Mouse (Mus musculus): ENCODE measurements around the gene Mast1. TPM values are rescaled to one million over a fixed set of nuclear protein-coding genes. Genes with fewer than 3 reads are reported as not detected.

Gene Mast1
- polyA plus RNA-seq, 1 experiment from 2014 or later, result 59.1 TPM

DNA sequence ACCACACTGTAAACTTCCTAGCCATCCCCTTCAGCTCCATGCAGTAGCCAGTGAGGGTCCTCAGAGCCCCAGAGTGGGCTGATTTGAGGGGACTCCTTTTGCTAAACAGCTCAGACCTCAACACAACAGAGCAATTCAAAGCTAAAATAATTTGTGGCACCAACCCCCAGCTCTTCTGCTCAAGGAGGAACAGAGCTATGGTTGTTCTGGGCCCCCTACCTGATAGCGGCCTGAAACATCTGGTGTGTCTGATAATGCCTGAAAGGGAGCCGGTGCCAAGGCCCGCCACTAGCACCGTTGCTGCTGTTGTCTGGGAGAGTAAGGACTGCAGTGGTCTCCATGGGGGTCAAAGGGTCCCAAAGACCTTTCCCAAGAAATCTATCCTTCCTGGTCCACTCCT, 36.1 kb downstream of the Mast1 start:
- Histone ChIP-seq H3K4me1 (replicated peaks) (peaks cover 14% of the 10 kb centered on the region), H3K9me3 (no peaks in the 10 kb centered on the region), H3K4me3 (no peak overlapping the region), H3K27ac (no peak overlapping the region), H3K36me3 (no peaks in the 10 kb centered on the region), H3K4me2 (no peak overlapping the region), H3K9ac (no peak overlapping the region), H3K27me3 (peaks cover 56% of the 10 kb centered on the region)
- 67% methylated on average over 4 of the region's 4 CpGs for WGBS
- no peak for ATAC-seq (ENCODE audit: low FRiP score)

DNA sequence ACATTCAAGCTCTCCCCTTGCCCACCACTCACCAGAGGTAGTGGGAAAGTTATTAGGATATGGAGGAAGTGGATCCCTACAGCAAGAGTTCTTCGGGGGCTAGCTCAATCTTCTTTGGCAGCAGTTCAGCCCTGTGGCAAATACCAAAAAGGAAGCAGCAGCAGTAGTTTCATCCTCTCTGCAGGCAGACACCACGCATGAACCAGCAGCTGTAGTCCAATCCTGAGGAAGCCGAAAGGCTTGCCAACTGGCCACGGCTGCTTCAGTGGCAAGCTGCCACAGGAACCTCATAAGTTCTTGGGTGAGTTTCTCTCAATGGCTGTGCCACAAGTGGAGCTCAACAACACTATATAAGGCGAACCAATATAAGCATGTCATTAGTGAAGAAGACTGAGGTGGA, 41.2 kb downstream of the Mast1 start:
- WGBS, result 85% methylated on average over 5 of the region's 5 CpGs
- Histone ChIP-seq H3K4me2 (no peak overlapping the region), H3K27ac (no peak overlapping the region), H3K4me1 (replicated peaks) (peaks cover 21% of the 10 kb centered on the region), H3K36me3 (peaks cover 2% of the 10 kb centered on the region; the same call in 1 of the 2 replicates), H3K4me3 (no peak overlapping the region), H3K9ac (no peak overlapping the region), H3K9me3 (no peaks in the 10 kb centered on the region), H3K27me3 (peaks cover 18% of the 10 kb centered on the region; the same call in 1 of the 2 replicates)
- no peak for ATAC-seq (ENCODE audit: low FRiP score)

DNA sequence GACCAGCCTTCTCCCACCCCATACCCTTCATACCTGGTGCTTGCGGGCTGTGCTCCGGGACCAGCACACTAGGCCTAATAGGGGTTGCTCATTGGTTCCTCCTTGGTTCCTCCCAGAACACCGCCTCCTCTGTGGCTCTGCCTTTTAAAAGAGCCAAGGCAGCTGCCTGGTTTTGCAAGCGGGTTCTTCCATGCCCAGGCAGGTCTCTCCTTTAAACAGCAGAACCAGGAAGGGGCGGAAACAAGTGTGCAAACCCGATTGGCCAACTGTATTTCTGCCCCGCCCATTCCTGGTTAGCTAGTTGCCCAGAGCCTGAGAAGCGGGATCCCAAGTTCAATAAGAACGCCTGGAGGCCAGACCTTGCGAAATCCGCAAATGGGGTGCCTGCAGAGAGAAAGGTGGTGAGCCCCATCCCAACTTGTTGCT, 43.4 kb downstream of the Mast1 start, which contains the start of gene Gcdh:
Gcdh (minus strand) TSS at position 213 of the 426 bp plus-strand sequence.
- peaks cover 18% of the 10 kb centered on the region for H3K36me3 ChIP-seq
- peaks cover 21% of the 10 kb centered on the region for H3K4me1 ChIP-seq (replicated peaks)
- H3K4me2 ChIP-seq, result peak within 1 kb of the TSS; percentile 86
- under 1% methylated on average over 11 of the region's 11 CpGs for WGBS
- H3K27ac ChIP-seq, result peak within 1 kb of the TSS; percentile 70; the same call in 1 of the 2 replicates
- no peaks in the 10 kb centered on the region for H3K27me3 ChIP-seq
- no peaks in the 10 kb centered on the region for H3K9me3 ChIP-seq
- H3K4me3 ChIP-seq, result peak within 1 kb of the TSS; percentile 77
- peak; percentile 99 for ATAC-seq (ENCODE audit: low FRiP score)
- peak within 1 kb of the TSS; percentile 84 for H3K9ac ChIP-seq

DNA sequence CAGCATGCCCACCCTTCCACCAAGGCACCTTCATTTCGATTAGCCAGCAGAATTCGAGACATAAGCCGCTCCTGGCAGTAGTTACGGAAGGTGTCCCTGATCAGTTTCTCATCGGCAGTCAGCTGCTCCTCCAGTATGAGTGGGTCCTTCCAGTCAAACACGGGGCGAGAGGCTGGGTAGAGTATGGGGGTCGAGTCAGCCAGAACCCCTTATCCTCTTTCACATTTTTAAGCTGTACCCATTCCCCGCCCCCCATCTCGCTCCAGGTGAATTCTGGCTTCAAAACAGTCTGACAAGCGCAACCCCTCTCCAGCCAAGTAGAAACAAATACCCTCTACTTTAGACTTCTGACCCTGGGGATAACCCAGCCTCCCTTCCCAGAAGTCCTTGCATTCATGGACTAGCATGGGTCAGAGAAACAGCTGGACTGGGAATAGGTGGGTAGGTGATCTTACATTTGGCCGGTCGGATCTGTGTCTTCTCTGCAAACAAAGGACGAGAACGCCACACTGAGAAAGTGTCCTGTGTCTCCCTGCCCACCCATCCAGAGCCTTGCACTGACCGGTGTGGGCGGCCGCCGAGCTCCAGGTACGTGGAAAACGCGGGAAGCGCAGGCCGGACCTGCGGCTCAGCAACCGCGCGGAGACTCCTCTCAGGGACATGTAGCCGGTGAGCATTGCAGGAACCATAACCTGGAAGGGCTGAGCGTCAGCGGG, 44.0 kb downstream of the Mast1 start:
- no peaks in the 10 kb centered on the region for H3K9me3 ChIP-seq
- peaks cover 21% of the 10 kb centered on the region for H3K4me1 ChIP-seq (replicated peaks)
- H3K27ac ChIP-seq, result peak overlapping the region; percentile 70; the same call in 1 of the 2 replicates
- H3K9ac ChIP-seq, result peak overlapping the region; percentile 84
- H3K36me3 ChIP-seq, result peaks cover 24% of the 10 kb centered on the region
- 13% methylated on average over 31 of the region's 31 CpGs for WGBS
- H3K27me3 ChIP-seq, result no peaks in the 10 kb centered on the region
- H3K4me3 ChIP-seq, result peak overlapping the region; percentile 77
- ATAC-seq (ENCODE audit: low FRiP score), result peak; percentile 72
- H3K4me2 ChIP-seq, result peak overlapping the region; percentile 86

DNA sequence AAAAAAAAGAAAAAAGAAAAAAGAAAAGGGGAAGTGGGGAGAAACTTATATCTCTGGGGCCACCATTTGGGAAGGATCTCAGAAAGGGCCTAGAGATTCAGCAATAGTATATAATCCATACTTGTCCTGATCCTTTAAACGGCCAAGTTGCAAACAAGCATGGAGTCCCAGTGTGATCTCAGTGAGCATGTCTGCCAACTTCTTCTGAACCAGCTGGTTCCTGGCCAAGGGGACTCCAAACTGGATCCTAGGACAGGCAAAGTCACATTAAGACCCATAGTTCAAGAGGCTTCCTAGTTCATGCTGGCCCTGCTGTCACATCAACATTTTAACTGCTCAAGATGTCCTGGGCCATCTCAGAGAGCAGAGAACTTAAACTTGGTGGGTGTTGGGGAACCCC, 48.0 kb downstream of the Mast1 start:
- no peaks in the 10 kb centered on the region for H3K9me3 ChIP-seq
- H3K4me3 ChIP-seq, result no peak overlapping the region
- 93% methylated on average over 1 of the region's 1 CpGs for WGBS
- peaks cover 16% of the 10 kb centered on the region for H3K4me1 ChIP-seq (replicated peaks)
- ATAC-seq (ENCODE audit: low FRiP score), result no peak
- no peak overlapping the region for H3K27ac ChIP-seq
- peaks cover 56% of the 10 kb centered on the region for H3K36me3 ChIP-seq
- no peaks in the 10 kb centered on the region for H3K27me3 ChIP-seq
- no peak overlapping the region for H3K4me2 ChIP-seq
- H3K9ac ChIP-seq, result no peak overlapping the region

DNA sequence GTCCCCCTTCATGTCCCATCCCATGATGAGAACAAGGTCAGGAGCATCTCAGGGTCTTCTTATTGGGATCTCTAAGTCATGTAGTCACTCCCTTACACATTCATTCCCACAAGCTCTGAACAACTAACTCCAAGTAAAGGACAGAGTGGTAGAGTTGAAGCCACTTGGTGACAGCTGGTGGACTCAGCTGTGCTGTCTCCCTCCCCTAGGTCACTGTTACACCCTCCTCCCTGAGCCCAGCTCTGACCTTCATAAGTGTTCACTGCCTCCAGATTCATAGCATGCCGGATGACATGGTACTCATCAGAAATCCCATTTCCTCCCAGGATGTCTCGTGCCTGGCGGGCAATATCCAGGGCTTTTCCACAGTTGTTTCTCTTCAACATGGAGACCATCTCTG, 48.9 kb downstream of the Mast1 start:
- no peak overlapping the region for H3K9ac ChIP-seq
- H3K27ac ChIP-seq, result no peak overlapping the region
- peaks cover 12% of the 10 kb centered on the region for H3K4me1 ChIP-seq (replicated peaks)
- ATAC-seq (ENCODE audit: low FRiP score), result no peak
- no peaks in the 10 kb centered on the region for H3K9me3 ChIP-seq
- no peak overlapping the region for H3K4me2 ChIP-seq
- no peaks in the 10 kb centered on the region for H3K27me3 ChIP-seq
- H3K36me3 ChIP-seq, result peaks cover 56% of the 10 kb centered on the region
- H3K4me3 ChIP-seq, result no peak overlapping the region
- WGBS, result 99% methylated on average over 3 of the region's 3 CpGs

DNA sequence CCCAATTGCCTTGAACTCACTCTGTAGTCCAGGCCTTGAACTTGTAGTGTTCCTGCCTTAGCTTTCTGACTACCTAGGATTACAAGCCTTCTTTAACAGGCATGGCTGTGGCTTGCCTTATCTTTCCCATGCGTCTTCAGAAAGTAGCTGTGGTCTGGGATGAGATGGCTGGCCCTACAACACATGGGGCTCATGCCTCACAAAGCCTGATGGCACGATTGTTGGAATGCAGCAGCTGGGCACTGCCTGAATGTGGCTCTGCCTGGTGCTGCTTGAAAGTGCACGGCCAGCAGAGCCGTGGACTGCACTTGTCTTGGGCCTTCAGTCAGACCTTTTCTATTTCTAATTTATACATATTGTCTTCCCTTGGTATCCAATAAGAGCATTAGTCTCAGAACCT, 52.4 kb downstream of the Mast1 start:
- H3K27me3 ChIP-seq, result no peaks in the 10 kb centered on the region
- no peak for ATAC-seq (ENCODE audit: low FRiP score)
- WGBS, result 90% methylated on average over 4 of the region's 4 CpGs
- peaks cover 45% of the 10 kb centered on the region for H3K36me3 ChIP-seq
- no peak overlapping the region for H3K4me3 ChIP-seq
- no peaks in the 10 kb centered on the region for H3K4me1 ChIP-seq (replicated peaks)
- H3K27ac ChIP-seq, result no peak overlapping the region
- no peaks in the 10 kb centered on the region for H3K9me3 ChIP-seq
- no peak overlapping the region for H3K4me2 ChIP-seq
- no peak overlapping the region for H3K9ac ChIP-seq

DNA sequence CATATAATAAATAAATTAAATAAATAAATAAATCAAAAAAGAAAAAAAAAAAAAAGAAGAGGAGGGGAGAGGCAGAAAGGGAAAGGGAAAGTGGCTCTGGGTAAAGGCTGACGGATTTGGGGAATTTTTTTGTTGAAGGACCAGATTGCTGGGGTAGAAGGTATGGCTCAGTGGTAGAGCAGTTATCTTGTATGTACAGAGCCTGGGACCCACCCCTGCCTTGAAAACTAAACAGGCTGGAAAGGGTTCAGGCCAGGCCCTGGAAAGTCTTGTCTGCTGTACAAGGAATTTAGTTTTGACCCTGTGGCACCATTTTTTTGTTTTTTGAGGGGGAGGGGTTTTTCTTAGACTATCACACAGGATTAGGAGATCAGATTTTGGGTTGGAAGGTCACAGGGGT, 58.2 kb downstream of the Mast1 start:
- Histone ChIP-seq H3K27me3 (no peaks in the 10 kb centered on the region), H3K9ac (no peak overlapping the region), H3K4me3 (no peak overlapping the region), H3K9me3 (no peaks in the 10 kb centered on the region), H3K27ac (no peak overlapping the region), H3K4me2 (no peak overlapping the region), H3K36me3 (no peaks in the 10 kb centered on the region), H3K4me1 (replicated peaks) (peaks cover 6% of the 10 kb centered on the region; the same call in 1 of the 2 replicates)
- 86% methylated on average over 1 of the region's 1 CpGs for WGBS
- ATAC-seq (ENCODE audit: low FRiP score), result no peak

DNA sequence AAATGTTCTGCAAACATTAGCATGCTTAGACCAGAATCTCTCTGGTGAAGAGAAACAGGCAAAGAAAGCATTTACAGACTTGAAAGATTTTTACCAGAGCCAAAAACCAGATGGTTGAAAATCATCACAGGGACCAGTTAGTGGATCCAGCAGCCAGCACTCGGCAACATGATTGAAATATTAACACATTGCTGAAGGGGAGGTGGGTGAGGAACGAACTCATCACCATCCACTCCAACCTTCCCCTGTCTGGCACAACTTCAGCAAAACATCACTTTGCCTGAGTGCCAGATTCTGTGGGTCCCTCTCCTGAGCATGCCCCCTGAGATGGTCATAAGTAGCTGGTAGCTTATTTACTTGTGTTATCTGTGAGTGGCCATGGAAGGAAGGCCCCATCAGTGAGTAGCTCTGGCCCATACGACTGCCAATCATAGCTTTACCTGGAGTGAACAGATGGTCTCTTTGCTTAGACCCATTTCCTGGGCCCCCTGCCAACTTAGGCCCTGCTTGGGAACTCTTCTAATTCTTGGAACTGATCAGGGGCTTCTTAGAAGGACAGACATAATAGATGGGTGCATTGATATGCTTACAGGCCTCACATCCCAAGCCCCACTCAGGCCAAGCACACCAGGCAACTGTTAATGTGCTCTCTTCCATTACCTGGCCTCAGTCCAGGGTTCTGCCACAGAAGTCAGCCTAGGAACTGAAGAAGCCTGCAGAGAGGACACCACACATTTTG, 59.7 kb downstream of the Mast1 start:
- Histone ChIP-seq H3K27me3 (peaks cover 7% of the 10 kb centered on the region), H3K4me1 (replicated peaks) (peaks cover 12% of the 10 kb centered on the region), H3K9me3 (no peaks in the 10 kb centered on the region), H3K4me3 (no peak overlapping the region), H3K27ac (peak overlapping the region; percentile 35; the same call in 1 of the 2 replicates), H3K4me2 (no peak overlapping the region), H3K9ac (peak overlapping the region; percentile 19; the same call in 1 of the 2 replicates), H3K36me3 (no peaks in the 10 kb centered on the region)
- peak; percentile 10; the same call in 1 of the 2 replicates for ATAC-seq (ENCODE audit: low FRiP score)
- WGBS, result 78% methylated on average over 3 of the region's 3 CpGs

DNA sequence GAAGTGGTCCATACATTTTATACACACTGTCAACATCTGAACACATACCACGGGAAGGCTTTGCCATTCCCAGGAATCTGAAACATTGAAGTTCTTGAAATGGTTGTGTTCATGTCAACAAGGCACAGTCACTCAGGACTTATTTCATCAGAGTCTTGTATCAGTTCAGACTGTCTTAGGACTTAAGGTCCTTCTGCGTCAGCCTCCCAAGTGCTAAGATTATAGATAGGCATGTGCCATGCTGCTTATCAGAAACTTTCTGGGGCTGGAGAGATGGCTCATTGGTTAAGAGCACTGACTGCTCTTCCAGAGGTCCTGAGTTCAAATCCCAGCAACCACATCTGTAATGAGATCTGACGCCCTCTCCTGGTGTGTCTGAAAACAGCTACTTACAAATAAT, 62.8 kb downstream of the Mast1 start:
- Histone ChIP-seq H3K9me3 (no peaks in the 10 kb centered on the region), H3K36me3 (peaks cover 5% of the 10 kb centered on the region), H3K4me1 (replicated peaks) (peaks cover 20% of the 10 kb centered on the region), H3K27ac (no peak overlapping the region), H3K4me2 (no peak overlapping the region), H3K27me3 (peaks cover 14% of the 10 kb centered on the region), H3K9ac (no peak overlapping the region), H3K4me3 (no peak overlapping the region)
- no peak for ATAC-seq (ENCODE audit: low FRiP score)
- WGBS, result 92% methylated on average over 3 of the region's 3 CpGs

DNA sequence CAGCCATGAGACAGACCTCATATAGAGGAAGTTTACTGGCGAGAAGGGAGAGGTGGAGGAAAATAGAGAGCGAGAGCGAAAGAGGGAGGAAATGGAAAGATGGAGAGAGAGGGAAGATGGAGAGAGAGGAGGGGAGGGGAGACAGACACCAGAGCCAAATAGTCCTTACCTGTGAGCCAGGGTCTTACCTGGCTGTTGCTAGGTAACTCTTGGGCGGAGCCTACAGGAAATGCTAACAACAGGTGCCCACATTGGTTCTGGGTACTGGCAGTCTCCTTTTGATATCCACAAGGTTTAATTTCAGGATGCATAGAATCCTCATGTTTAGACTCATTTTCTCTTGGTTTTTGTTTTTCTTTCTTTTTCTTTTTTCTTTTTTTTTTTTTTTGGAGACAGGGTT, 64.1 kb downstream of the Mast1 start:
- ATAC-seq (ENCODE audit: low FRiP score), result no peak
- no peaks in the 10 kb centered on the region for H3K9me3 ChIP-seq
- 72% methylated on average over 4 of the region's 4 CpGs for WGBS
- H3K4me3 ChIP-seq, result peak overlapping the region; percentile 42; the same call in 1 of the 2 replicates
- H3K4me2 ChIP-seq, result peak overlapping the region; percentile 73; the same call in 1 of the 2 replicates
- peaks cover 14% of the 10 kb centered on the region for H3K27me3 ChIP-seq
- no peak overlapping the region for H3K9ac ChIP-seq
- peaks cover 18% of the 10 kb centered on the region for H3K36me3 ChIP-seq
- H3K4me1 ChIP-seq (replicated peaks), result peaks cover 20% of the 10 kb centered on the region
- no peak overlapping the region for H3K27ac ChIP-seq

DNA sequence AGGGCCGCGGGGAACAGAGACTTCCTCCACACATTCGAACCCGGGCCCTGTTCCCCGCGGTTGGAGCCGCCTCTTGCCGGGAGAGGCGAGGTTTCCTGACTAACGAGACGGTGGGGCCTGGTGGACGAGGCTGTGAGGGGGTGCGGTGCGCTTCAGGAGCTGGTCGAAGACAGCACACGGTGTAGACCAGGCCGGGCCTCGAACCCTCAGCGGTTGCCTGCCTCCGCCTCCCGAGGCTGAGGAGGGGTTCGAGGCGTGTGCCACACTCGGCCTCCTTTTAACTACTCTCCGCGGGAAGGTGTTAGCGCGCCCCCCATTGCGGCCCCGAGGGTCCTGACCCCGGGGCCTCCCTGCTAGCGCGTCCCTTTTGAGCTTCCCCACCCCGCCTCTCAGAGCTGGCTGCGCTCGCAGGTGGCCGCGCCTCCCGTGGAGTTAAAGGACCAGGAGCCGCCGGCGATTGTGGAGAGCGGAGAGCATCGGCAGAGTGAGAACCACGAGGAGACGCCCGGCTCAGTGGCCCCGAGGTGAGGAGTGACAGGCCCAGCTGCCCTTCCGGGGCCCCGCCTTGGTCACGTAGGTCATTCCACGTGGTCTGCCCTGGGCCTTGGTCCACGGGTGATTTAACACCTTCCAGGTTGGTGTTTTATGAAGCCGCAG, 64.7 kb downstream of the Mast1 start:
- Histone ChIP-seq H3K9me3 (no peaks in the 10 kb centered on the region), H3K4me1 (replicated peaks) (peaks cover 15% of the 10 kb centered on the region), H3K4me2 (peak overlapping the region; percentile 73), H3K27ac (no peak overlapping the region), H3K27me3 (peaks cover 14% of the 10 kb centered on the region), H3K36me3 (peaks cover 24% of the 10 kb centered on the region), H3K4me3 (peak overlapping the region; percentile 42), H3K9ac (peak overlapping the region; percentile 66)
- WGBS, result 2% methylated on average over 54 of the region's 54 CpGs
- peak; percentile 60 for ATAC-seq (ENCODE audit: low FRiP score)
